9 mouse cellular contexts compared by ENCODE assay signal in the genomic region with DNA sequence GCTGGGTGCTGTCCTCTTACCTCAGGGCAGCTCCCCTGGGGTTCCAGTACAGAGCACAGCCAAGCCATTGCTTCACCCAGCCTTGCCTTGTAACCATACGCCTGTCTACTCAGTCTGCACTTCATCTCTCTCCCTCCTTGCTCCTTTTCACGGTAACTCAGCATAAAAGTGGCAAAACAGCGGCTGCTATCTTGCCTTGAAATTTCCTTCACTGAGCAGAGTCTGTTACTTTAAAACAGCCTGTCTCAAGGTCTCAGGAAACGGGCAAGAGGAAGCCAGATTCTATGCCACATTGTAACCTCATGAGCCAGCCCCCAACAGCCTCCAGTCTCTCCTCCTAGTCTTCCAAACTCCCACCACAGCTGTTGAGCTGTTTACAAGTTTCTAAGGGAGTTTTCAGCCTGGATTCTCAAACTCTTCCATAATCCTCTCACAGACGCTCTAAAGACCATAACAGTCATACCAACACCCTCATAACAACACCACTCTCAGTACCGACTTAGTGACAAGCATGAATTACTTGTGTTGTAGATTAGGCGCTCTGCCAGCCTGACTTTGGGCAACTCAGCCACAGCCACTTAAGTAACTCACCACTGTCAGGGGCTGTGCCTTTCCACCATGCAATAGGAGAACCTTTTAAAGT. TPM values are rescaled to one million over a fixed set of nuclear protein-coding genes. Genes with fewer than 3 reads are reported as not detected.
A peak's percentile ranks its signal among the peaks of the same experiment; 100 is the strongest.
DNase-seq lines count a peak whose midpoint lies in the region; ATAC-seq and TF ChIP-seq lines count a peak whose summit lies in the region.
"Had no signal": no experiment of that assay in that cellular context is flagged by ENCODE, and none has a peak within 500 bp of the region (broad histone marks: within the 10 kb centered on the region; RNA-seq: fewer than 3 reads in every experiment).

No protein-coding gene starts in this region.

- peaks cover 7% of the 10 kb centered on the region for H3K4me1 ChIP-seq in spleen, adult 2 months (ENCODE audit: control insufficient read depth, insufficient read depth, insufficient read length)
- H3K4me1 ChIP-seq in heart, embryonic 11.5 days (ENCODE audit: control insufficient read depth, insufficient read depth, low read length), result peaks cover 10% of the 10 kb centered on the region
- H3K4me1 ChIP-seq in lung, embryonic 14.5 days (ENCODE audit: insufficient read depth), result no peaks in the 10 kb centered on the region
- no peaks in the 10 kb centered on the region for H3K4me1 ChIP-seq in hindbrain, embryonic 12.5 days
- peaks cover 17% of the 10 kb centered on the region for H3K4me1 ChIP-seq in hindbrain, embryonic 10.5 days (replicated peaks)

- TF ChIP-seq POLR2A in spleen, adult 2 months (IDR thresholded peaks at IDR 0.05; ENCODE audit: low read depth, low read length), result no peak

- no peak for TF ChIP-seq CTCF in spleen, adult 2 months (IDR thresholded peaks at IDR 0.05; ENCODE audit: extremely low read depth, insufficient read depth, insufficient read length, insufficient replicate concordance)
- TF ChIP-seq CTCF in lung, embryonic 14.5 days (IDR thresholded peaks at IDR 0.05; ENCODE audit: low read depth), result no peak

- WGBS in spleen, adult 2 months, result 9% methylated on average over 7 of the region's 7 CpGs
- 31% methylated on average over 7 of the region's 7 CpGs for WGBS in heart, embryonic 11.5 days (ENCODE audit: insufficient replicate concordance)
- 26% methylated on average over 7 of the region's 7 CpGs for WGBS in lung, embryonic 14.5 days
- WGBS in hindbrain, embryonic 12.5 days, result 66% methylated on average over 7 of the region's 7 CpGs
- 72% methylated on average over 7 of the region's 7 CpGs for WGBS in hindbrain, embryonic 10.5 days

- peak overlapping the region; percentile 64 for H3K27ac ChIP-seq in spleen, adult 2 months (ENCODE audit: insufficient read depth, low read length)
- H3K27ac ChIP-seq in heart, embryonic 11.5 days (ENCODE audit: low read depth, low read length), result peak overlapping the region; percentile 59
- peak overlapping the region; percentile 48 for H3K27ac ChIP-seq in lung, embryonic 14.5 days (ENCODE audit: low read depth)
- no peak overlapping the region for H3K27ac ChIP-seq in hindbrain, embryonic 12.5 days
- no peak overlapping the region for H3K27ac ChIP-seq in hindbrain, embryonic 10.5 days

- H3K27me3 ChIP-seq in spleen, adult 2 months (ENCODE audit: control insufficient read depth, insufficient read depth, low read length), result no peaks in the 10 kb centered on the region
- H3K27me3 ChIP-seq in heart, embryonic 11.5 days (ENCODE audit: control insufficient read depth, insufficient read depth, low read length), result no peaks in the 10 kb centered on the region
- H3K27me3 ChIP-seq in lung, embryonic 14.5 days (ENCODE audit: insufficient read depth, low read length), result no peaks in the 10 kb centered on the region
- no peaks in the 10 kb centered on the region for H3K27me3 ChIP-seq in hindbrain, embryonic 12.5 days
- no peaks in the 10 kb centered on the region for H3K27me3 ChIP-seq in hindbrain, embryonic 10.5 days (ENCODE audit: insufficient read depth, poor library complexity, severe bottlenecking)

- H3K36me3 ChIP-seq in spleen, adult 2 months (ENCODE audit: control insufficient read depth, insufficient read depth, low read length), result peaks cover 14% of the 10 kb centered on the region
- H3K36me3 ChIP-seq in heart, embryonic 11.5 days (ENCODE audit: control insufficient read depth, insufficient read depth, low read length), result 0 out of 2 replicates have a peak, but pooled peaks cover 2% of the 10 kb centered on the region
- H3K36me3 ChIP-seq in lung, embryonic 14.5 days (ENCODE audit: insufficient read depth), result peaks cover 20% of the 10 kb centered on the region
- H3K36me3 ChIP-seq in hindbrain, embryonic 12.5 days, result 0 out of 2 replicates have a peak, but pooled peaks cover 3% of the 10 kb centered on the region
- H3K36me3 ChIP-seq in hindbrain, embryonic 10.5 days, result 0 out of 2 replicates have a peak, but pooled peaks cover 8% of the 10 kb centered on the region

- no peak for DNase-seq in spleen, adult 2 months (ENCODE audit: low read depth in 1 of 2, low spot score in 2 of 2)
- no peak for DNase-seq in spleen, adult 18-20 months
- DNase-seq in lung, embryonic 14.5 days, result peak; percentile 68
- peak; percentile 58 for DNase-seq in testis, postnatal 10 days (ENCODE audit: low spot score)
- DNase-seq in cerebellum, postnatal 36 days, result no peak
- no peak for DNase-seq in hindbrain, embryonic 10.5 days (ENCODE audit: low spot score)

- H3K4me2 ChIP-seq in heart, embryonic 11.5 days, result peak overlapping the region; percentile 10
- no peak overlapping the region for H3K4me2 ChIP-seq in lung, embryonic 14.5 days
- no peak overlapping the region for H3K4me2 ChIP-seq in hindbrain, embryonic 12.5 days (replicated peaks)

- ATAC-seq in heart, embryonic 11.5 days (replicated peaks; ENCODE audit: insufficient number of reproducible peaks, low FRiP score, low TSS enrichment), result no peak
- ATAC-seq in lung, embryonic 14.5 days (ENCODE audit: insufficient read depth), result peak; percentile 70; the same call in 1 of the 2 replicates
- ATAC-seq in hindbrain, embryonic 12.5 days (ENCODE audit: low FRiP score), result no peak

- no peak overlapping the region for H3K4me3 ChIP-seq in spleen, adult 2 months (ENCODE audit: extremely low read depth, insufficient read depth, insufficient read length)
- H3K4me3 ChIP-seq in heart, embryonic 11.5 days (ENCODE audit: low read depth, low read length), result no peak overlapping the region
- H3K4me3 ChIP-seq in lung, embryonic 14.5 days (ENCODE audit: low read depth, low read length), result no peak overlapping the region
- H3K4me3 ChIP-seq in hindbrain, embryonic 12.5 days, result no peak overlapping the region
- H3K4me3 ChIP-seq in hindbrain, embryonic 10.5 days, result no peak overlapping the region

- no peaks in the 10 kb centered on the region for H3K9me3 ChIP-seq in heart, embryonic 11.5 days (replicated peaks; ENCODE audit: control insufficient read depth, low read length)
- no peaks in the 10 kb centered on the region for H3K9me3 ChIP-seq in lung, embryonic 14.5 days (ENCODE audit: low read depth, low read length)
- no peaks in the 10 kb centered on the region for H3K9me3 ChIP-seq in hindbrain, embryonic 12.5 days (replicated peaks)
- no peaks in the 10 kb centered on the region for H3K9me3 ChIP-seq in hindbrain, embryonic 10.5 days

- H3K9ac ChIP-seq in heart, embryonic 11.5 days (ENCODE audit: low read depth, low read length), result no peak overlapping the region
- H3K9ac ChIP-seq in lung, embryonic 14.5 days, result no peak overlapping the region
- no peak overlapping the region for H3K9ac ChIP-seq in hindbrain, embryonic 12.5 days

RNA-seq across cellular contexts. Expression of a gene that starts 8.6 kb away (rescaled TPM):
- 0.55 and 0.65 TPM in 2 replicates for polyA plus RNA-seq in spleen, adult 2 months (2012; rRNA removed)
- polyA plus RNA-seq in heart, embryonic 11.5 days (2014; fragmentation: Nextera tagmentation; extraction: Ambion mirVana), result not detected in 2 replicates
- polyA plus RNA-seq in lung, embryonic 14.5 days (2014; fragmentation: Nextera tagmentation; extraction: Ambion mirVana), result not detected in 2 replicates
- polyA plus RNA-seq in hindbrain, embryonic 12.5 days (2016; fragmentation: Nextera tagmentation; extraction: Ambion mirVana), result not detected in 2 replicates
- polyA plus RNA-seq in hindbrain, embryonic 10.5 days (2016; fragmentation: Nextera tagmentation; extraction: Ambion mirVana), result not detected in 2 replicates
- polyA plus RNA-seq: limb, embryonic 11.5 days had no signal

RNA-seq across cellular contexts. Expression of a gene that starts 21.5 kb away (rescaled TPM):
- 36.6 and 40.4 TPM in 2 replicates for polyA plus RNA-seq in spleen, adult 2 months (2012; rRNA removed)
- polyA plus RNA-seq in heart, embryonic 11.5 days (2014; fragmentation: Nextera tagmentation; extraction: Ambion mirVana), result 35.0 and 35.7 TPM in 2 replicates
- polyA plus RNA-seq in lung, embryonic 14.5 days (2014; fragmentation: Nextera tagmentation; extraction: Ambion mirVana), result 67.1 and 71.1 TPM in 2 replicates
- 27.5 and 30.9 TPM in 2 replicates for polyA plus RNA-seq in hindbrain, embryonic 12.5 days (2016; fragmentation: Nextera tagmentation; extraction: Ambion mirVana)
- polyA plus RNA-seq in hindbrain, embryonic 10.5 days (2016; fragmentation: Nextera tagmentation; extraction: Ambion mirVana), result 29.8 and 33.5 TPM in 2 replicates

Comparison
In these comparisons a context has a peak if more than half of its experiments do, and no peak if none do; other contexts are left out.
1. DNase-seq: peak in lung, embryonic 14.5 days (single experiment) and testis, postnatal 10 days (single experiment); none in spleen, adult 2 months (0 of 2), spleen, adult 18-20 months (0 of 2), cerebellum, postnatal 36 days (0 of 2) and hindbrain, embryonic 10.5 days (single experiment).
2. H3K27ac ChIP-seq: peak in spleen, adult 2 months (single experiment), heart, embryonic 11.5 days (single experiment) and lung, embryonic 14.5 days (single experiment); none in hindbrain, embryonic 12.5 days (single experiment) and hindbrain, embryonic 10.5 days (single experiment).